Mouse (Mus musculus) stomach, embryonic 14.5 days (tissue): ENCODE data around the gene Tnk1. TPM values are rescaled to one million over a fixed set of nuclear protein-coding genes. Genes with fewer than 3 reads are reported as not detected.

Experiments
- ATAC-seq: fragments of 200-750 bp; cut with Nextera tagmentation; 2 replicates; pipeline ENCODE4 v1.8.0; 2017; ENCODE audit warnings: low read depth, moderate TSS enrichment; ENCODE audit not compliant: insufficient number of reproducible peaks, insufficient read depth, low FRiP score
- H3K27ac ChIP-seq: fragments of 300-500 bp; sonication (generic); 2 replicates; pipeline ENCODE4 v1.5.1; 2014; ENCODE audit warnings: mild to moderate bottlenecking, low read length, moderate library complexity, mixed read lengths
- H3K27me3 ChIP-seq: fragments of 300-500 bp; sonication (generic); 2 replicates; pipeline ENCODE4 v1.6.1; 2014; ENCODE audit warnings: low read length, control low read depth, mixed read lengths; ENCODE audit not compliant: control insufficient read depth, insufficient read depth
- H3K36me3 ChIP-seq: fragments of 300-500 bp; sonication (generic); 2 replicates; pipeline ENCODE4 v1.6.1; 2014; ENCODE audit warnings: mild to moderate bottlenecking, control low read depth, low read length, moderate library complexity, mixed read lengths; ENCODE audit not compliant: control insufficient read depth, insufficient read depth
- H3K4me1 ChIP-seq: fragments of 300-500 bp; sonication (generic); 2 replicates; pipeline ENCODE4 v1.6.1; 2014; ENCODE audit warnings: low read length, control low read depth, mixed read lengths; ENCODE audit not compliant: control insufficient read depth, insufficient read depth
- H3K4me2 ChIP-seq: fragments of 300-500 bp; sonication (generic); replicated peaks from 2 replicates; pipeline ENCODE4 v1.6.1; 2014; ENCODE audit warnings: low read depth, low read length, control low read depth
- H3K4me3 ChIP-seq: fragments of 300-500 bp; sonication (generic); 2 replicates; pipeline ENCODE4 v1.5.1; 2014; ENCODE audit warnings: low read depth, low read length, control low read depth
- H3K9ac ChIP-seq: fragments of 300-500 bp; sonication (generic); replicated peaks from 2 replicates; pipeline ENCODE4 v1.6.1; 2014; ENCODE audit warnings: low read depth, mild to moderate bottlenecking, control low read depth, low read length, moderate library complexity, mixed read lengths
- H3K9me3 ChIP-seq: fragments of 300-500 bp; sonication (generic); 2 replicates; pipeline ENCODE4 v1.6.1; 2016; ENCODE audit warnings: low read depth, low read length, control low read depth; ENCODE audit not compliant: control insufficient read depth
- WGBS: fragments of 180-500 bp; shearing (Covaris S2); extraction: QIAGEN DNeasy Blood & Tissue Kit; methylation state at CpG from one replicate; pipeline ENCODE4 v1.1.7; 2014; 5-methylcytosine and 5-hydroxymethylcytosine counted together
- polyA plus RNA-seq: library from polyadenylated mRNA; unstranded; fragments of >200 nt; fragmentation: Nextera tagmentation; extraction: Ambion mirVana; gene quantifications from 2 replicates; pipeline ENCODE4 v1.2.1, GENCODE M21; 2014

Gene Tnk1
- polyA plus RNA-seq, 1 experiment from 2014 or later: 11.1 TPM

DNA sequence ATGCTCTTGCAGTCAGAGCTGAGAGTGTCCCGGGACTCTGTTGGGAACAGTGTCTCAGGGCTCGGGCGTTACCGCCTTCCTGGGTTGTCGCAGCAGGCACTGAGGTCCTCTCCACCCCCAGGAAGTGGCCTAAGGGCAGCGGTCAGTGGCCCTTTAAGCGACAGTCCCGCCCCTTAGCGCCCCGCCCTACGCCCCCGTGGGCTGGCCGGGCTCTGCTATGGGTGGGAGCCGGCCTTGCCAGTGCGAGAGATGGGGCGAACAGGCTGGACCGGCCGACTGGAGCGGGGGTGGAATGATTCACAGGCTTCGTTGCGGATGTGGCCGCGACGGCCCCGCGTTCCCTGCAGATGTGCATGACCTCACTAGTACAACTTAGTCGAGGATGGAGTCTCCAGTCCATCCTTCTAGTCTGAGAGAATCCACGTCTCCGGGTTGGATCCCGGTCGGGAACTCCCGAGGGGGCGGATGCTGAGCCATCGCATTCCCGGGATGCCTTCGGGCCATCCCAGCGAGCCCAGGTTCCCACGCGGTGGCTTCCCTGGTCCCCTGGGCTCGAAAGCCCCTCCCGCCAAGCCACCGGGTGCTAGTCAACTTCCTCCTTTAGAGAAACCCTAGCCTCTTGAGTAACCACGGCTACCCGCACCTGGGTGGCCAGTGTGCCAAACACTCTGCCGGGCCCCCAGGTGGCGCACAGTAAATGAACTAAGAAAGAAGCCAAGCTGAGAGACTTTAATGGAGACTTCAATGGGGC lies 22.5 kb upstream of the Tnk1 start, which contains the start of gene Kctd11:
Gene Kctd11, minus strand, starts transcription at position 554 of the 751 bp plus-strand sequence.
- peak within 1 kb of the TSS; percentile 71 for H3K4me2 ChIP-seq
- no peaks in the 10 kb centered on the region for H3K9me3 ChIP-seq
- H3K27me3 ChIP-seq: no peaks in the 10 kb centered on the region
- H3K36me3 ChIP-seq: no peaks in the 10 kb centered on the region
- H3K9ac ChIP-seq: peak within 1 kb of the TSS; percentile 49
- WGBS: under 1% methylated on average over 46 of the region's 46 CpGs
- ATAC-seq: peak; percentile 87
- H3K4me3 ChIP-seq: peak within 1 kb of the TSS; percentile 37
- peak within 1 kb of the TSS; percentile 89 for H3K27ac ChIP-seq
- H3K4me1 ChIP-seq: peaks cover 17% of the 10 kb centered on the region

DNA sequence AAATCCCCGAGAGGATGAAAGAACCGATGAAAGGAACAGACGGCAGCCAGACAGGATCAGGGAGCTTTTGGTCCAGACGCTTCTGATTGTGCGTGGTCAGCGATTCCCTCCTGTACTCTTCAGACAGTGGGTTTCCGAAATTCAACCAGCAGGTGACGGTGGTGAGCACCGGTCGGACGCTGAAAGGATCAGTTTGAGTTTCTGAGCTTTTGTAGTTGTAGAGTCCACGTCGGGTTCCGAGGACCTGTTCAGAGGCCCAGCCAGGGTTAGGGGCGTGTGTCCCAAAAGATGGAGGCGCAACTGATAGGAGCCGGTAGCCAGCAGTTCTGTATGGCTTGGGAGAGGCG lies 21.9 kb upstream of the Tnk1 start:
- Histone ChIP-seq H3K4me2 (peak overlapping the region; percentile 71), H3K27ac (peak overlapping the region; percentile 89), H3K27me3 (no peaks in the 10 kb centered on the region), H3K36me3 (no peaks in the 10 kb centered on the region), H3K4me3 (peak overlapping the region; percentile 37), H3K4me1 (peaks cover 22% of the 10 kb centered on the region), H3K9ac (peak overlapping the region; percentile 25; the same call in 1 of the 2 replicates), H3K9me3 (no peaks in the 10 kb centered on the region)
- under 1% methylated on average over 18 of the region's 18 CpGs for WGBS
- ATAC-seq: peak; percentile 43; the same call in 1 of the 2 replicates

DNA sequence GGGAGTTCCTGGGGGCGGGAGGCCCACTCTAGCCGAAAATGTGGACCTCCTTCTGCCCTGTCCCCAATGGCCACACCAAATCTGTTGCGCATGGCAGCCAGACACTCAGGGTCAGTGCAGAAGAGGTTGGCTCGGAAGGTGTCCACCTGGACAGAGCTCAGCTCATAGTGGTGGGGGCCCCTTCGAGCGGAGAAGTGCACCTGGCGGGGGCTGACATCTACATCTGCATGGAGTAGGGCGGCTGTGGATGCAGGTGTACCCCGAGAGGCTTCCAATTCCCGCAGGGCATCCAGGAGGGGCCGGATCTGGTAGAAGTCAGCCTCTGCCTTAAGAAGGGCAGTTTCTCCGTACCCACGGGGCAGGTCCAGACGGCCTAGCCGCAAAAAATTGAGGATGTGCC lies 21.2 kb upstream of the Tnk1 start:
- no peak overlapping the region for H3K27ac ChIP-seq
- peaks cover 23% of the 10 kb centered on the region for H3K4me1 ChIP-seq
- H3K9ac ChIP-seq: peak overlapping the region; percentile 25; the same call in 1 of the 2 replicates
- no peak for ATAC-seq
- H3K4me3 ChIP-seq: peak overlapping the region; percentile 37
- H3K9me3 ChIP-seq: no peaks in the 10 kb centered on the region
- no peaks in the 10 kb centered on the region for H3K27me3 ChIP-seq
- no peaks in the 10 kb centered on the region for H3K36me3 ChIP-seq
- H3K4me2 ChIP-seq: peak overlapping the region; percentile 71
- 46% methylated on average over 15 of the region's 15 CpGs for WGBS

DNA sequence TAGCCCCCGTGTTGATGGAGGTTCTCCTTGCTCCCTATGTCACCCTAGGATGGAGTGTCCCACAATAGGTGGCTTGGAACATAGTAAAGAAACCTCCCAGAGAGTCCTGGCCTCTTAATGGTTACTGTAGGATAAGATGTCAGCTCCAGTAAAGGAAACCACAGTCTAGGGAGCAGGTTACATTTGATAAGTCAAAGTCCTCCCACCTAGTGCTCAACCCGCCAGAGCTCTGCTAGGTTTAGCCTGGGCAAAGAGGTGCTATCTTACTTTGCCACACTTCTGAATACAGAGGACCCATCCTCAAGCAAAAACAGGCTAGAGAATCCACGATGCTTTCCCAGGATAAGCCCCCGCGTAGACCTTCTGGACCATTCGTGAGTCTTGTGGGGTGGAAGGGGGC lies 20.4 kb upstream of the Tnk1 start:
- Histone ChIP-seq H3K27me3 (no peaks in the 10 kb centered on the region), H3K9me3 (no peaks in the 10 kb centered on the region), H3K4me2 (peak overlapping the region; percentile 71), H3K27ac (0 out of 2 replicates have a peak overlapping the region, but pooled peaks have one; percentile 7), H3K4me1 (peaks cover 23% of the 10 kb centered on the region), H3K4me3 (peak overlapping the region; percentile 37), H3K36me3 (no peaks in the 10 kb centered on the region), H3K9ac (no peak overlapping the region)
- no peak for ATAC-seq
- WGBS: 83% methylated on average over 6 of the region's 6 CpGs

DNA sequence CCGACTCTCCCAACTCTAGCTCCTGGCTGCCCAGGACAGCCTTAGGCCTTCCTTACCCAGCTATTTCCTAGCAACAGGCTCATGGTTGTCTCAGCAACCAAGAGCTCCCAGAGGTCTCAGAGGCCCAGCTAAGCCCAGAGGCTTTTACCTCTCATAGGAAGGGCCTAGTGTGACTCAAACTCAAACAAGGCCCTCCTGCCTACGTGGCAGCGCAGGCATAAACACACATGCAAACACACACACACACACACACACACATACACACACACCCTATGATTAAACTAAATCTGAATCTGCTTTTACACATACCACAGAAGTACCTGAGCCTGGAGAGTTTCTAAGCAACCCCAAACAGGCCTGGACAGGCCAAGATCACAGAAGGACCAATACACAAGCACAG lies 19.9 kb upstream of the Tnk1 start:
- Histone ChIP-seq H3K36me3 (no peaks in the 10 kb centered on the region), H3K27ac (0 out of 2 replicates have a peak overlapping the region, but pooled peaks have one; percentile 7), H3K4me1 (peaks cover 23% of the 10 kb centered on the region), H3K4me2 (no peak overlapping the region), H3K9ac (no peak overlapping the region), H3K4me3 (no peak overlapping the region), H3K27me3 (no peaks in the 10 kb centered on the region), H3K9me3 (no peaks in the 10 kb centered on the region)
- ATAC-seq: no peak
- WGBS: 78% methylated on average over 3 of the region's 3 CpGs

DNA sequence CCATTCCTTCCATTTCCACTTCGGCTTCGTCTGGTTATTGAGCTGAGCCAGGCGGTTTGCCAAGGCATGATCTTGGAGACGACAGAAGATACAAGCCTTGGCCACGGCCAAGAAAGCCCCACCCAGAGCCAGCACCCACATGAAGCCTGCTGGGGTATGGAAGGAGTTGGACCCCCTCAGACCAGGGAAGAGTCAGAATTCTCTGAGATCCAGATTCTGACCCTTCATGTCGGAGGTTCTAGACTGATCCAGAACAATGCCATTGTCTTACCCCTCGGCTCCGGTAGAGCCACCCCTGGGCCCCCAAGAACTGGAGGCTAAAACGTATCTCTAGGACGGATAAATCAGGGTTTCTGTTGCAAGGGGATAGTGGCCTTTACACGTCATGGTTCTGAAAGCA lies 19.3 kb upstream of the Tnk1 start, which contains the start of gene Tmem95:
Gene Tmem95, minus strand, starts transcription at position 141 of the 400 bp plus-strand sequence.
- H3K9ac ChIP-seq: no peak within 1 kb of the TSS
- WGBS: 85% methylated on average over 11 of the region's 11 CpGs
- no peaks in the 10 kb centered on the region for H3K9me3 ChIP-seq
- H3K4me3 ChIP-seq: no peak within 1 kb of the TSS
- ATAC-seq: no peak
- peak within 1 kb of the TSS; percentile 19 for H3K4me2 ChIP-seq
- H3K27me3 ChIP-seq: no peaks in the 10 kb centered on the region
- H3K4me1 ChIP-seq: peaks cover 23% of the 10 kb centered on the region
- no peaks in the 10 kb centered on the region for H3K36me3 ChIP-seq
- 0 out of 2 replicates have a peak within 1 kb of the TSS, but pooled peaks have one; percentile 28 for H3K27ac ChIP-seq

DNA sequence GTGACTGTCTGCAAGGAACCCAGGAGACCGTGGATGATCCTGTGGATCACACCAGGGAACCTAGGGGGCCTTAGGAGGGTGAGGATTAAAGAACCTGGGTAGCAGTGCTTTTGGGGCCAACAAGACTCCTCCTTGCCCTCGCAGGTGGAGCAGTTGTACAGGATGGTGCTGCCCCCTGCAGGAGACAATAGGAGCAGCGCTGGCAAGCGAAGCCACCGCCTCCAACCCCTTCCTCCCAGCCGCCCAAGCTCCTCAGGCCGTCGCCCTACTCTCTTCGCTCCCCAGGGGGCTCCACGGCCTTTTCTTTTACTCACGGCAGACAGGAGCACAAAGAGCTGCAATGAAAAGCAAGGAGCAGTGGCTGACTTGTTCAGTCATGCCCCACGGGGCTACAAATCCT lies 18.3 kb upstream of the Tnk1 start:
- H3K9me3 ChIP-seq: no peaks in the 10 kb centered on the region
- no peaks in the 10 kb centered on the region for H3K36me3 ChIP-seq
- peaks cover 23% of the 10 kb centered on the region for H3K4me1 ChIP-seq
- WGBS: 3% methylated on average over 12 of the region's 12 CpGs
- ATAC-seq: no peak
- H3K4me3 ChIP-seq: no peak overlapping the region
- peak overlapping the region; percentile 28; the same call in 1 of the 2 replicates for H3K27ac ChIP-seq
- peak overlapping the region; percentile 19 for H3K4me2 ChIP-seq
- H3K9ac ChIP-seq: no peak overlapping the region
- no peaks in the 10 kb centered on the region for H3K27me3 ChIP-seq

DNA sequence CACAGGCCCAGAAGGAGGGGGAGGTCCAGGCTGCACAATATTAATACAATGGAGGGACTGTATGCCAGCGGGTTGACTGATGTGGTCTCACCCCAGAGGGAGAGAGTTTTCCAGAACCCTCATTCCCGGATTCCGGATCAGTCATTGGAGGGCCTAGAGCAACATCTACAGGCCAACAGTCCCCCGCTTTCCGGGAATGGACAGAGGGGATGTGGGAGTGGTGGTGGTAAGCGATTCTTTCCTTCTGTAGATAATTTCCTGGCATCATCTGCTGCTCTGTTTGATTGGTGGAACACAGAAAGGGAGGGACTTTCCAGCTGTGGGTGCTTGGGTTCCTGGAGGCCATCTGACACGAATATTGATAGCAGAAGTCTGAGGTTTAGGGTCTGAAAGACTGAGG lies 17.7 kb upstream of the Tnk1 start:
- no peaks in the 10 kb centered on the region for H3K27me3 ChIP-seq
- H3K4me2 ChIP-seq: no peak overlapping the region
- H3K9ac ChIP-seq: no peak overlapping the region
- no peak for ATAC-seq
- H3K4me3 ChIP-seq: no peak overlapping the region
- 36% methylated on average over 7 of the region's 7 CpGs for WGBS
- no peaks in the 10 kb centered on the region for H3K9me3 ChIP-seq
- no peaks in the 10 kb centered on the region for H3K36me3 ChIP-seq
- peaks cover 20% of the 10 kb centered on the region for H3K4me1 ChIP-seq
- H3K27ac ChIP-seq: peak overlapping the region; percentile 28; the same call in 1 of the 2 replicates
